Mouse (Mus musculus) gastrocnemius, adult 2 months (tissue): ENCODE results near the gene Gabbr1. TPM values are rescaled to one million over a fixed set of nuclear protein-coding genes. Genes with fewer than 3 reads are reported as not detected.

Source experiments
- DNase-seq: peaks from one replicate; pipeline ENCODE4 v3.0.0; 2022
- H3K27ac ChIP-seq: fragments of 200-600 bp; 2 replicates; pipeline ENCODE4 v1.8.1; 2022; ENCODE audit warnings: mild to moderate bottlenecking
- H3K4me3 ChIP-seq: fragments of 200-600 bp; 2 replicates; pipeline ENCODE4 v1.8.1; 2022; ENCODE audit warnings: mild to moderate bottlenecking, moderate library complexity
- CTCF ChIP-seq: fragments of 200-600 bp; IDR thresholded peaks from 2 replicates; pipeline ENCODE4 v1.8.1; 2022; ENCODE audit warnings: antibody characterized with exemption, mild to moderate bottlenecking, moderate library complexity
- intact Hi-C: fragments of 180-260 bp; cut with DNase I; formaldehyde crosslinking; loops from one replicate; pipeline ENCODE4 v1.15.1; 2025
- total RNA-seq, 2 experiments: library from RNA; stranded (reverse); gene quantifications; 2 replicates each; pipeline ENCODE4 v1.2.3; 2021

Gabbr1 gene
- total RNA-seq, 2 experiments from 2014 or later, result 8.5 to 9.1 TPM

GRCm38 (mm10) chr17:37048383-37048782, 2.6 kb downstream of the Gabbr1 start:
- Histone ChIP-seq H3K4me3 (no peak overlapping the region), H3K27ac (no peak overlapping the region)
- no peak for TF ChIP-seq CTCF
- no peak for DNase-seq
- intact Hi-C loops, result loop anchor here (5.0 kb wide), 1 partner anchor 131 kb away; no protein-coding TSS in a partner anchor

GRCm38 (mm10) chr17:37049570-37050310, 4.0 kb downstream of the Gabbr1 start:
- peak; percentile 80 for DNase-seq
- Histone ChIP-seq H3K27ac (peak overlapping the region; percentile 72), H3K4me3 (peak overlapping the region; percentile 78)
- intact Hi-C loops, result loop anchor here (5.0 kb wide), 2 partner anchors 87 to 132 kb away; no protein-coding TSS in a partner anchor
- peak; percentile 74 for TF ChIP-seq CTCF

GRCm38 (mm10) chr17:37050399-37050798, 4.6 kb downstream of the Gabbr1 start:
- TF ChIP-seq CTCF, result no peak
- DNase-seq, result peak; percentile 86
- peak overlapping the region; percentile 72 for H3K27ac ChIP-seq
- intact Hi-C loops, result loop anchor here (5.0 kb wide), 1 partner anchor 88 kb away; no protein-coding TSS in a partner anchor
- peak overlapping the region; percentile 78 for H3K4me3 ChIP-seq

- no peak for TF ChIP-seq CTCF
- peak overlapping the region; percentile 78 for H3K4me3 ChIP-seq
- no peak for DNase-seq
- intact Hi-C loops, result loop anchor here (5.0 kb wide), 1 partner anchor 89 kb away; no protein-coding TSS in a partner anchor
- H3K27ac ChIP-seq, result peak overlapping the region; percentile 72
These were observed 5.1 kb downstream of the Gabbr1 start for GRCm38 (mm10) chr17:37050876-37051275.

DNA sequence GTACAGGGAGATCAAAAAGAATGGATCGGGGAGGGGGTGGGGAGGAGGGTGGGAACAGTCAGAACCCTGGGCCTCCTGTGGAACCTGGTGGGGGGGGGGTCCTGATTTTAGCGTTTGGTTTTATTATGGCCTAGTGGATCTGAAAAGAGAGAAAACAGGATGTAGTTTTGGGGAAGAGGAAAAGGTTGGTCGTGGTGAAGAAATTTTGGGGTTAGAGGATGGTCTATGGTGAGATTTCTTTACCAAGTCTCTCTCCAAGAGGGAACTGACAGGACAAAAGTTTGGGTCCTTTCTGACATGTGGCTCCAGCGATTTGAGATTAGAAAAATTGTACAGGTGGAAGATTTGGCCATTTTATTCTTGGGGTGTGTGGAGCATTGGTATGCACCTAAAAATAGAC, 6.0 kb downstream of the Gabbr1 start:
- no peak for DNase-seq
- Histone ChIP-seq H3K4me3 (no peak overlapping the region), H3K27ac (no peak overlapping the region)
- intact Hi-C loops, result loop anchor here (5.0 kb wide), 1 partner anchor 89 kb away; no protein-coding TSS in a partner anchor
- TF ChIP-seq CTCF, result no peak

GRCm38 (mm10) chr17:37056957-37057356, 11.2 kb downstream of the Gabbr1 start:
- H3K27ac ChIP-seq, result no peak overlapping the region
- no peak overlapping the region for H3K4me3 ChIP-seq
- DNase-seq, result no peak
- intact Hi-C loops, result no loop called here
- TF ChIP-seq CTCF, result no peak

- no peak for DNase-seq
- no peak overlapping the region for H3K4me3 ChIP-seq
- H3K27ac ChIP-seq, result no peak overlapping the region
- no peak for TF ChIP-seq CTCF
- intact Hi-C loops, result no loop called here
These were observed 15.7 kb downstream of the Gabbr1 start for GRCm38 (mm10) chr17:37061435-37061834.

DNA sequence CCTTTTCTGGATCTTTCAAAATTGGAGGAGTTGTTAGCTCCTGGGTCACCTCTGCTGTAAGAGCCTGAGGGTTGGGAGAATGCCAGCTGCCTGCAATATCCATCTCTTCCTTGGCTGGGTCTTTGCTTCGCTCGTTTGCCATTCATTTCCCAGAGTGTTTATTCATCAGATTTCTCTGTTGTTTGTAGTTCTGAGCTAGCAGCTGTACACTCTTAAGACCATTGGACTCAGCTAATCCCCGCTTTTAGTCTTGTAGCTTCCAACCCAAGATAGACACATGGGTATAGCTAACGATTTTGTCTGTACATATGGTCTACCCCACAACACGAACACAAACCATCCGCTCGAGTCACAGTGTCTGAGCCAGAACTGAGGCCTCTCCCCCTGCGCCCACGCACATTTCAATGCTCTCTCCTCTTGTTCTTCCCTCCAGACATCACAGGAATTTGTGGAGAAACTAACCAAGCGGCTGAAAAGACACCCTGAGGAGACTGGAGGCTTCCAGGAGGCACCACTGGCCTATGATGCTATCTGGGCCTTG, 16.4 kb downstream of the Gabbr1 start:
- intact Hi-C loops, result no loop called here
- H3K4me3 ChIP-seq, result no peak overlapping the region
- TF ChIP-seq CTCF, result no peak
- no peak for DNase-seq
- no peak overlapping the region for H3K27ac ChIP-seq

DNA sequence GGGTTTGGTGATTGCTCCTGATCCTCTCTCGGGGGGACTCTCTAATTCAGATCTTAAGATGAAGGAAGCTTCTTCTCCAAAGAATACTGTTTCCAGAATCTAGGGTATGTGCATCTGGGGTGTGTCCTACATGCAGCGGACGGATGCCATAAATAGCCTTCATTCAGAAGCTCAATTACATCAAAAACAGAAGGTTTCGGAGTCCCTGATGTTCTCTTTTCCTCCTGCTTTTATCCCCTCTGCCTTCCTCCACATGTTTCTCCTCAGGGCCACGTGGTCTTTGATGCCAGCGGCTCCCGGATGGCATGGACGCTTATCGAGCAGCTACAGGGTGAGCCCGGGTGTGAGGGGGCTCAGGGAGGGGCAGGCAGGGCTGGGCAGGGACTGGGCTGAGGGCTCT, 17.3 kb downstream of the Gabbr1 start:
- TF ChIP-seq CTCF, result no peak
- no peak for DNase-seq
- Histone ChIP-seq H3K27ac (no peak overlapping the region), H3K4me3 (no peak overlapping the region)
- intact Hi-C loops, result no loop called here

GRCm38 (mm10) chr17:37063686-37064495, 18.1 kb downstream of the Gabbr1 start:
- no peak for TF ChIP-seq CTCF
- no peak overlapping the region for H3K27ac ChIP-seq
- H3K4me3 ChIP-seq, result no peak overlapping the region
- intact Hi-C loops, result no loop called here
- no peak for DNase-seq

GRCm38 (mm10) chr17:37065993-37066392, 20.2 kb downstream of the Gabbr1 start:
- TF ChIP-seq CTCF, result no peak
- Histone ChIP-seq H3K27ac (no peak overlapping the region), H3K4me3 (no peak overlapping the region)
- no peak for DNase-seq
- intact Hi-C loops, result no loop called here

DNA sequence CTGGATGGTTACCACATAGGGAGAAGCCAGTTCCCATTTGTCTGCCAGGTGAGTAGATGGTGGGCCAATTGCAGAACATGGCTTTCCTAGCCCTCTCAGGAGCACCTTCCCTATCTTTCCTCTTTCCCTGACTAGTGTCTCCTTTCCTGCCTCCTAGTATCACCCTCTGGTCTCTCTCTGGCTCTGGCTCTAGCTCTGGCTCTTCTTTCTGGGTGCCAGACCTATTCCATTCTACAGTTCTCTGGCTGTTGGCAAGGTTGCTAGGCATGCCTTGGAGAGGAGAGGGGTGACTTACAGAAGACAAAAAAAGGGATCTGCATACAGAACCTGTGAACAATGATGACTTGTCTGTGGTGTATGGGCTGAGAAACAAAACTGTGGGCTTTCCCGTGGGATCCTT, 22.1 kb downstream of the Gabbr1 start:
- intact Hi-C loops, result no loop called here
- H3K4me3 ChIP-seq, result no peak overlapping the region
- H3K27ac ChIP-seq, result no peak overlapping the region
- no peak for TF ChIP-seq CTCF
- DNase-seq, result no peak

DNA sequence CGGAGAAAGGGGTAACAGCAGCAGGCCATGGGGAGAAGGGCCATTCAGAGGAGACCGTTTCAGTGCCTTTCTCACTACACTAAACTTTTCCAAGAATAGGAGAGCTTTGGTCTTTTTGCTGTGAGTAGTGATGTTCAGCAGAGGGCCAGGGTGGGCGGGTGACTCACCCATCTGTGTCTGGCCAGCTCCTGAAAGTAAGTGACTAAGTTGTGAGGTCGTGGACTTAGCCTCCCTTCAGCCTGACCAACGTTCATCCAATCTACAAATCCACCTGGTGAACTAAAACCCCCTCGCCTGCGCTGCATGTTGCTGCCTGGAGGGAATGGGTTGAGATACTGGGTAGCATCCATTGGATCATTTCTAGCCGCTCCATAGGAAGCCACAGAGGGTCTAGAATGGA, 24.4 kb downstream of the Gabbr1 start:
- Histone ChIP-seq H3K4me3 (no peak overlapping the region), H3K27ac (no peak overlapping the region)
- no peak for DNase-seq
- intact Hi-C loops, result no loop called here
- no peak for TF ChIP-seq CTCF
